Mouse (Mus musculus) MEL (cell line): Measurements from ENCODE around the gene Lzts2. TPM values are rescaled to one million over a fixed set of nuclear protein-coding genes. Genes with fewer than 3 reads are reported as not detected.

Source experiments
- DNase-seq: peaks from one replicate; pipeline ENCODE4 v3.0.0; 2011; ENCODE audit warnings: low read depth, low spot score
- H3K27ac ChIP-seq: 2 replicates; pipeline ENCODE4 v1.5.1; 2012; ENCODE audit warnings: low read depth, mild to moderate bottlenecking, control low read depth, low read length, moderate library complexity; ENCODE audit not compliant: control insufficient read depth
- H3K27me3 ChIP-seq, 2 experiments: fragments of 150-350 bp in 1 of 2; sonication (generic) in 1 of 2; 2 replicates each; pipeline ENCODE4 v1.6.1; 2012; ENCODE audit warnings: low read length in 2 of 2, mild to moderate bottlenecking in 2 of 2, improper control_type of control experiment in 1 of 2, moderate library complexity in 1 of 2; ENCODE audit not compliant: insufficient read depth in 2 of 2, control insufficient read depth in 1 of 2
- H3K36me3 ChIP-seq, 2 experiments: 2 replicates each; pipeline ENCODE4 v1.6.1; 2012 to 2014; ENCODE audit warnings: low read length in 2 of 2, improper control_type of control experiment in 1 of 2, inconsistent platforms in 1 of 2, mild to moderate bottlenecking in 1 of 2; ENCODE audit not compliant: insufficient read depth in 2 of 2, control insufficient read depth in 1 of 2
- H3K4me1 ChIP-seq, 2 experiments: fragments of 150-350 bp in 1 of 2; sonication (generic) in 1 of 2; 2 replicates each; pipeline ENCODE4 v1.6.1; 2012; ENCODE audit warnings: low read length in 2 of 2, improper control_type of control experiment in 1 of 2, mild to moderate bottlenecking in 1 of 2; ENCODE audit not compliant: insufficient read depth in 2 of 2, control insufficient read depth in 1 of 2
- H3K4me3 ChIP-seq, 2 experiments: fragments of 150-350 bp in 1 of 2; sonication (generic) in 1 of 2; 2 replicates each; pipeline ENCODE4 v1.5.1; 2012; ENCODE audit warnings: low read depth in 2 of 2, low read length in 2 of 2, mild to moderate bottlenecking in 2 of 2, moderate library complexity in 2 of 2, control low read depth in 1 of 2, improper control_type of control experiment in 1 of 2; ENCODE audit not compliant: control insufficient read depth in 1 of 2, insufficient read depth in 1 of 2
- H3K79me2 ChIP-seq: 2 replicates; pipeline ENCODE4 v1.6.1; 2012; ENCODE audit warnings: mild to moderate bottlenecking, low read length, moderate library complexity; ENCODE audit not compliant: control insufficient read depth, poor library complexity, insufficient read depth
- H3K9ac ChIP-seq: 2 replicates; pipeline ENCODE4 v1.6.1; 2012; ENCODE audit warnings: low read depth, mild to moderate bottlenecking, control low read depth, low read length, moderate library complexity; ENCODE audit not compliant: control insufficient read depth, poor library complexity, severe bottlenecking
- H3K9me3 ChIP-seq: fragments of 150-350 bp; sonication (generic); replicated peaks from 2 replicates; pipeline ENCODE4 v1.6.1; 2012; ENCODE audit warnings: mild to moderate bottlenecking, low read length, improper control_type of control experiment, moderate library complexity; ENCODE audit not compliant: insufficient read depth
- CTCF ChIP-seq, 3 experiments: IDR thresholded peaks in 2 of 3; conservative IDR thresholded peaks in 1 of 3; 2 replicates each; pipeline ENCODE4 v1.5.1; 2011 to 2012; ENCODE audit warnings: low read length in 3 of 3, low read depth in 2 of 3, mild to moderate bottlenecking in 2 of 3, improper control_type of control experiment in 1 of 3, inconsistent platforms in 1 of 3, mixed read lengths in 1 of 3, moderate library complexity in 1 of 3; ENCODE audit not compliant: control insufficient read depth in 1 of 3, insufficient read depth in 1 of 3, poor library complexity in 1 of 3, severe bottlenecking in 1 of 3
- ETS1 ChIP-seq: IDR thresholded peaks from 2 replicates; pipeline ENCODE4 v1.6.1; 2012; ENCODE audit warnings: low read depth, mild to moderate bottlenecking, inconsistent platforms, low read length, improper control_type of control experiment, moderate library complexity
- GABPA ChIP-seq: IDR thresholded peaks from 2 replicates; pipeline ENCODE4 v1.6.1; 2012; ENCODE audit warnings: low read depth, mild to moderate bottlenecking, inconsistent platforms, low read length, improper control_type of control experiment, moderate library complexity
- JUND ChIP-seq: IDR thresholded peaks from 2 replicates; pipeline ENCODE4 v1.6.1; 2011; ENCODE audit warnings: low read depth, mild to moderate bottlenecking, improper control_type of control experiment, low read length
- KAT2A ChIP-seq: conservative IDR thresholded peaks from 2 replicates; pipeline ENCODE4 v1.6.1; 2012; ENCODE audit warnings: low read depth, low read length, improper control_type of control experiment, inconsistent platforms
- MAFK ChIP-seq: IDR thresholded peaks from 2 replicates; pipeline ENCODE4 v1.6.1; 2011; ENCODE audit warnings: low read depth, mild to moderate bottlenecking, low read length, improper control_type of control experiment, borderline replicate concordance
- MAZ ChIP-seq: IDR thresholded peaks from 2 replicates; pipeline ENCODE4 v1.6.1; 2012; ENCODE audit warnings: low read depth, mild to moderate bottlenecking, inconsistent platforms, low read length, improper control_type of control experiment
- MXI1 ChIP-seq: IDR thresholded peaks from 2 replicates; pipeline ENCODE4 v1.6.1; 2011; ENCODE audit warnings: mild to moderate bottlenecking, low read depth, low read length, improper control_type of control experiment
- MYC ChIP-seq: IDR thresholded peaks from 2 replicates; pipeline ENCODE4 v1.6.1; 2011; ENCODE audit warnings: low read depth, mild to moderate bottlenecking, low read length, improper control_type of control experiment, moderate library complexity
- NELFE ChIP-seq: IDR thresholded peaks from 2 replicates; pipeline ENCODE4 v1.6.1; 2011; ENCODE audit warnings: low read depth, low read length, improper control_type of control experiment
- RAD21 ChIP-seq: IDR thresholded peaks from 2 replicates; pipeline ENCODE4 v1.6.1; 2011; ENCODE audit warnings: mild to moderate bottlenecking, low read depth, low read length, improper control_type of control experiment
- SIN3A ChIP-seq: IDR thresholded peaks from 2 replicates; pipeline ENCODE4 v1.6.1; 2012; ENCODE audit warnings: low read length, improper control_type of control experiment, inconsistent platforms
- SMC3 ChIP-seq: IDR thresholded peaks from 2 replicates; pipeline ENCODE4 v1.6.1; 2011; ENCODE audit warnings: low read depth, low read length, improper control_type of control experiment
- TAL1 ChIP-seq: IDR thresholded peaks from 2 replicates; pipeline ENCODE4 v1.6.1; 2012; ENCODE audit warnings: mild to moderate bottlenecking, inconsistent platforms, low read length, moderate library complexity, mixed read lengths
- UBTF ChIP-seq: IDR thresholded peaks from 2 replicates; pipeline ENCODE4 v1.6.1; 2012; ENCODE audit warnings: low read depth, mild to moderate bottlenecking, inconsistent platforms, low read length, improper control_type of control experiment, moderate library complexity, borderline replicate concordance; ENCODE audit not compliant: insufficient read depth
- ZC3H11A ChIP-seq: IDR thresholded peaks from 2 replicates; pipeline ENCODE4 v1.6.1; 2012; ENCODE audit warnings: low read depth, mild to moderate bottlenecking, inconsistent platforms, low read length, improper control_type of control experiment
- polyA plus RNA-seq, 2 experiments: library from polyadenylated mRNA; stranded (reverse) in 1 of 2; unstranded in 1 of 2; fragments of >175 nt in 1 of 2; fragments of >200 nt in 1 of 2; gene quantifications; 2 replicates each; pipeline versions ENCODE4 v1.2.1 to v1.2.4; 2012; ENCODE audit warnings: low replicate concordance in 2 of 2, low read depth in 1 of 2; ENCODE audit not compliant: insufficient read length in 2 of 2, insufficient read depth in 1 of 2, missing spikeins in 1 of 2
- total RNA-seq: library from RNA; depleted of rRNA; stranded (reverse); fragments of 300-350 nt; gene quantifications from 2 replicates; pipeline ENCODE4 v1.2.3, GENCODE M21; 2012

Gene Lzts2
- total and polyA plus RNA-seq, 3 experiments, result 4.0 to 13.1 TPM; not detected in 1

DNA sequence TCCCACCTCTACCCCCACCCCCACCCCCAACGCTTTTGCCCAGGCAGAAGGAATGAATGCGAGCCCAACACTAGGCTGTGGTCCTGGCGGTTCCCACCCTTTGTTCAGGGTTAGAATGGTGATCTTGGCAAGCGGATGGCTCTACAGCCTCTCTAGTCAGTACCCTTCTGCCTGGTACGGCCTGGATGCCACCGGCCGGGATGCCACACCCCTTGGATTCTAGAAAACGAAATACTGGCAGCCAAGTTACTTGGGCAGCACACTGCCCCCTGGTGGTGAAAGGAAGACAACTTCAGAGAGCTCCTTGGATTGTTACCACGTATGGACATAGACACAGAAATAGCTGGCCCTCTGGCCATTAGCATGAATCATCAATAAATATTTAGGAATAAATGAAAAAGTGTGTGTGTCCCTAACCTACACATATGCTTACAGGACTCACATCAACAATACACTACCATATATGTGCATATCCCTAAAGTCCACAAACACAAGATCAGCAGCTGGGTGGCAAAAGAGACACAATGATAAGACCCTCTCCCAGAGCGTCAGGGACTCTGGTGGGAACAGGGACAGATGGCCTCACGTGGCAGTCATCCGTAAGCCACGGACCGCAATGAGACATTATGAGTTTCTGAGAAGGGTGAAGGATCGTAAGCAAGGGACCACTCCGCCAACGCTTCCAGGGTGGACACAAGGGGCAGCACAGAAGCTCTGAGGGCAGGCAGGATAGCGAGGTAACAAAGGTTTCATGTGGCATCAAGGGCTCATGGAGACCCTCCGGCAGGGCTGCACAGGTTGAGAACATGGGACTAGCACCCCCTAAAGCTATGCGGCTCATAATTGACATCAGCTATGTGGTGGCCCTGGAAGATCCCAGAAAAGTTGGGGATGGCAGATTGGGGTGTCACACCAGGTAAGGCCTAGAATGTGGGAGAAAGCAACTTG lies 16.8 kb downstream of the Lzts2 start:
- DNase-seq, result peak; percentile 95
- peak overlapping the region; percentile 66 to 74 for H3K4me3 ChIP-seq

DNA sequence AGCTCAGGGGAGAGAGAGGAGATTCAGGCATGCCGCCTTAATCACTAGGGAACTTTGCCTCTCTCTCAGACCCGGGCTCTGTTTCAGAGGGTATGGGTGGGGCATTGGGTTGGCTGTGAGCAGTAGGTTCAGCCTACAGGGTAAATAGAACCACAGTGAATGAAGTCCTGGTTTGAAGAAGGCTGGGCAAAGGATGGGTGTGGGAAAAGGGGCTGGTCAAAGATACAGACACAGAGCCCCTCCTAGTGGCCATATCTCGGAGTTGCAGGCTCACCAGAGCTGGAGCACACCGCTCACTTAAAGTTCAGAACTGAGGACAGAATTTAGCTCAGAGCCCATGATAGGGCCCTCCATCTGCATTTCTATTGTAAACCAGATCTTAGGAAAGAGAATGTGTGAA lies 17.6 kb downstream of the Lzts2 start:
- no peaks in the 10 kb centered on the region for H3K79me2 ChIP-seq
- H3K36me3 ChIP-seq, result peaks cover 0 to 10% of the 10 kb centered on the region in 2 experiments; a peak in 2 of 4 replicates
- TF ChIP-seq TAL1, result no peak
- no peak for TF ChIP-seq MXI1
- peak; percentile 56 for TF ChIP-seq SIN3A
- 0 out of 2 replicates have a peak, but pooled peaks have one; percentile 9 for TF ChIP-seq ETS1
- peak; percentile 92 for TF ChIP-seq RAD21
- peak; percentile 93 to 99 (median 97) for TF ChIP-seq CTCF (IDR thresholded peaks at IDR 0.05 in 2 of 3, conservative IDR thresholded peaks at IDR 0.05 in 1 of 3; ENCODE audit: control insufficient read depth in 1 of 3, insufficient read depth in 1 of 3, low read depth in 2 of 3, low read length in 3 of 3, poor library complexity in 1 of 3, severe bottlenecking in 1 of 3)
- peak; percentile 81 for TF ChIP-seq ZC3H11A
- TF ChIP-seq SMC3, result peak; percentile 75
- TF ChIP-seq MAZ, result peak; percentile 58; the same call in 1 of the 2 replicates
- TF ChIP-seq MYC, result peak; percentile 47; the same call in 1 of the 2 replicates
- H3K27ac ChIP-seq, result no peak overlapping the region
- H3K4me1 ChIP-seq, result peaks cover 8 to 22% of the 10 kb centered on the region in 2 experiments
- H3K9me3 ChIP-seq, result no peaks in the 10 kb centered on the region
- peak overlapping the region; percentile 54; the same call in 1 of the 2 replicates for H3K9ac ChIP-seq
- no peaks in the 10 kb centered on the region for H3K27me3 ChIP-seq
- H3K4me3 ChIP-seq, result peak overlapping the region in 1 of 2 experiments; percentile 33; a peak in 1 of 4 replicates
- DNase-seq, result peak; percentile 92

More for the DNA sequence above, 16.8 kb downstream of the Lzts2 start:
- Histone ChIP-seq H3K9me3 (no peaks in the 10 kb centered on the region), H3K36me3 (peaks cover 0 to 10% of the 10 kb centered on the region in 2 experiments; a peak in 2 of 4 replicates), H3K79me2 (no peaks in the 10 kb centered on the region), H3K27me3 (no peaks in the 10 kb centered on the region), H3K27ac (no peak overlapping the region), H3K9ac (peak overlapping the region; percentile 66), H3K4me1 (peaks cover 8 to 22% of the 10 kb centered on the region in 2 experiments)
- TF ChIP-seq RAD21, result peak; percentile 45
- 0 out of 2 replicates have a peak, but pooled peaks have one; percentile 10 for TF ChIP-seq JUND
- TF ChIP-seq MYC, result 0 out of 2 replicates have a peak, but pooled peaks have one; percentile 0
- TF ChIP-seq SMC3, result peak; percentile 77
- TF ChIP-seq CTCF (IDR thresholded peaks at IDR 0.05 in 2 of 3, conservative IDR thresholded peaks at IDR 0.05 in 1 of 3; ENCODE audit: control insufficient read depth in 1 of 3, insufficient read depth in 1 of 3, low read depth in 2 of 3, low read length in 3 of 3, poor library complexity in 1 of 3, severe bottlenecking in 1 of 3), result peak; percentile 92 to 97 (median 96)
- TF ChIP-seq MAFK, result no peak
- no peak for TF ChIP-seq UBTF
- TF ChIP-seq SIN3A, result peak; percentile 54
- no peak for TF ChIP-seq GABPA
- TF ChIP-seq KAT2A, result no peak
- 0 out of 2 replicates have a peak, but pooled peaks have one; percentile 5 for TF ChIP-seq NELFE
